Mouse (Mus musculus) lung, adult 18-20 months (tissue): ENCODE data around the gene Myh14.
A peak's percentile ranks its signal among the peaks of the same experiment; 100 is the strongest.

Experiments used
- DNase-seq, 2 experiments: peaks; one replicate each; pipeline ENCODE4 v3.0.0; 2022; ENCODE audit warnings: mixed read lengths in 2 of 2

Myh14 gene

DNA sequence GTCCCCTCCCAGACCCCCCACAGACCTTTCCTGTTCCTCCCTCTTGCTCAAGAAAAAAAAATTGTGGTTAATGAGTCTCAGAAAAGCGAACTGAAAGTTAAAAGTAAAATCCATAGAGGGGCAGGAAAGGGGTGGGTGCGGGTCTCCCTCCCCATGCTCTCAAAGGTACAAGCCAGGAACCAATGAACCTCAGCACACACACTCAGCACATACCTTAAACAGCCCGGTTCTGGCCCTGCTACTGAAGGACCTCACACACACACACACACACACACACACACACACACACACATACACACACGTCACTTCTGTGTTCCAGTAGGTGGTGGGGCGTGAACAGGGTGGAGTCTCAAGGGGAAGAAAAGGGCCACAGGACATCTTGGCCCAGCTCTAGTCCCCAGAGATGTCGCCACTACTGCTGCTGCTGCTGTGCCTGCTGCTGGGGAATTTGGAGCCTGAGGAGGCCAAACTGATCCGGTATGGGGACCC, 98.4 kb downstream of the Myh14 start, which contains the start of gene Napsa:
Gene Napsa, plus strand, starts transcription at position 168 of the 489 bp plus-strand sequence.
- peak; percentile 79 to 81 for DNase-seq

DNA sequence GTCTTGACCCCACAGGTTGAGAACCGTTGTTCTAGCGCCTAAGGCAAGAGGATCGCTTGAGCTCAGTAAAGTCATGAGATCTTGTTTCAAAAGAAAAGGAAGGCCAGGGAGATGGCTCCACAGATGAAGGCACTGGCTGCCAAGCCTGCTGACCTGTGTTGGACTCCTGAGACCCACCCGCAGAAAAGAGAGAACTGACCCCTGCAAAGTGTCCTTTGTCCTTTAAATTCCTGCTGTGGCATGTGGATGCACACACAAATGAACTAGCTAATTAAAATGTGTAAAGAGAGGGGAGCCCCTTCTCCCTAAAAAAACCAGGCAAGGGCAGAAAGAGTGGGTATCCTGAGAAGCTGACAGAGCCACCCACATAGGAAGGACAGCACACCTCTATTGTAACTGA, 98.8 kb downstream of the Myh14 start:
- DNase-seq = no peak

DNA sequence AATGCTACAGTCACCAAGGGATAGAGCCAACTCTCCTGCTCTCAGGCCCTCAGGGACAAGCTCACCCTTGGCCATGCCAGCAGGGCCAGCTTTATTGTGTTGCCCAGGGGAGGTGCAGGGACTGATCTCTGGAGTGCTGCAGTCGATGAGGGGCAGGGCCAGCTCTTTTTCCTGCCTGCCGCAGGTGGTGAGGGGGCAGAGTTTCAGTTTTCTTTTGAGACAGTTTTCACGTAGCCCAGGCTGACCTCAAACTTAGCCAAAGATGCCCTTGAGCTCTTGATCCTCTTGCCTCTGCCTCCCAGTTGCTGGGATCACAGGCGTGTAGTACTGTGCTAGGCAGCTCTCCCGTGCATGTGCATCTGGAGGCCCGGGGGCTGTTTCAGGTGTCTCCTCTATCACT, 99.7 kb downstream of the Myh14 start:
- no peak for DNase-seq

DNA sequence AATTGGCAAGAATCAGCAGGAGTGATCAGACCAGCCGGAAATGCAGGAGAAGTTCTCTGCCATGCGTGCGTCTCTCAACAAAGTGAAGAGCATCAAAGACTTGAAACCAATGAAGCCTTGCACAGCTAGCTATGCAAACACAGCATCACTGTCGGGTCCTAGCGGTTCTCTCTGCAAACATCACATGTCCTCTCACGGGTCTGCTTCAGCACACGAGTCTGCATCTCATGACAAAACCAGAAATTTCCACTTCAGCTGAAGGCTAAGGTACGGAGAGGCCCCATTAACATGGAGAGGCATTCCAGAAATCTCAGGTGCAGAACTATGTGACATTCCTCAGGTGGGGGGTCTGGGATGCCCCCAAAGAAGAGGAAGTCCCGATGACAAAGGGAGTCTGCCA, 101.8 kb downstream of the Myh14 start:
- no peak for DNase-seq

DNA sequence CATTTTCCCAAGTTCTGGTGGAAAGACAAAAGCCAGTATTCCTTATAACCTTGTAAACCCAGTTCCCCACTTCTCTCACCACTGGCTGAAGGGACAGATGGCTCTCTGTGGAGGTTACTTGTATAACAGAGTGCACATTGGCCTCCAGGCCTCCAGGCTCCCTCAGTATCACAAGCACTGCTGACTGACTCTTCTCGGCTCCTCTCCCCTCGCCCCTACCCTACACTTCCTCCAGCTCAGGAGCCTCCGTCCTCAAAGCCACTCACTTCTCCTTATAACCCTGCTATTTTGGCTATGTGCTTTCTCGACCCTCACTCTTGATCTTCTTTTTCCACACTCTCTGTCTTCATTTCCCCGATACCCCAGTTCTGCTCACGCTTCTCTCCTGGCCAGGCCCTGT, 105.2 kb downstream of the Myh14 start:
- DNase-seq = no peak

DNA sequence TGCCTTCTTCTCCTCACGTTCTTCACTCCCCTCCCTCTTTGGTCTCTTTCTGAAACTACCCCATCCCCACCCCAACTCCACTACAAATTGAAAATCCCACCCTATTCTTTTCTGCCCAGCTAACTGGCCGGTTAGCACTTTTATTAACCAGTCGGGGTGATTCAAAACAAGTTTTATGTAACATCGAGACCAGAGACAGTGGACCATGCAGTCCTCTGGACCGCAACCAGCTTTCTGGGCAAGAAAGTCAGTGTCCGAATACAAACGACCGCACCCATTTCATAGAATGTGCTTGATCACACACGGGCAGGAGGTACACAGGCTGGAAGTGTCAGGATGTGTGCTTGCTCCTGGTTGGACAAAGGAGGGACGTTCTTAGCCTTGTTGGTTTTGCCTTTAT, 106.2 kb downstream of the Myh14 start:
- DNase-seq = no peak

DNA sequence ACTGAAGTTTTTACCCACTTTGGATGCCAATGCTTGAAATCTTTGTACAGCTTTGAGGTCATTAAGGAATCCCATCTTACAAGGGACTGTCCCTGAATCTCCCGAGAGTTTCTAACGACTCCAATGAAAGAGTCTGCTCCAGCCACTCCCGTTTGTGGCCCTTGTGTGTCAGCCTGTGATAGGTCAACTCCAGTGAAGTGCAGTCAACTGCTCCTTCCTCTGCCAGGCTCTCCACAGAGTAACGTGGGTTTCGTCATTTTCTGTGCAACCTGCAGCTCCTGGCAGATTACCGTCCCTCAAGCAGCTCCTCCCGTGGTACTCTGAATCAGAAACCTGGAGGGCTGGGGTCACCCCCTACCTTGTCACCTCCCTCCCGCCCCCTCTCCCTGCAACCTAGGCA, 107.4 kb downstream of the Myh14 start:
- peak; percentile 60 to 63 for DNase-seq

DNA sequence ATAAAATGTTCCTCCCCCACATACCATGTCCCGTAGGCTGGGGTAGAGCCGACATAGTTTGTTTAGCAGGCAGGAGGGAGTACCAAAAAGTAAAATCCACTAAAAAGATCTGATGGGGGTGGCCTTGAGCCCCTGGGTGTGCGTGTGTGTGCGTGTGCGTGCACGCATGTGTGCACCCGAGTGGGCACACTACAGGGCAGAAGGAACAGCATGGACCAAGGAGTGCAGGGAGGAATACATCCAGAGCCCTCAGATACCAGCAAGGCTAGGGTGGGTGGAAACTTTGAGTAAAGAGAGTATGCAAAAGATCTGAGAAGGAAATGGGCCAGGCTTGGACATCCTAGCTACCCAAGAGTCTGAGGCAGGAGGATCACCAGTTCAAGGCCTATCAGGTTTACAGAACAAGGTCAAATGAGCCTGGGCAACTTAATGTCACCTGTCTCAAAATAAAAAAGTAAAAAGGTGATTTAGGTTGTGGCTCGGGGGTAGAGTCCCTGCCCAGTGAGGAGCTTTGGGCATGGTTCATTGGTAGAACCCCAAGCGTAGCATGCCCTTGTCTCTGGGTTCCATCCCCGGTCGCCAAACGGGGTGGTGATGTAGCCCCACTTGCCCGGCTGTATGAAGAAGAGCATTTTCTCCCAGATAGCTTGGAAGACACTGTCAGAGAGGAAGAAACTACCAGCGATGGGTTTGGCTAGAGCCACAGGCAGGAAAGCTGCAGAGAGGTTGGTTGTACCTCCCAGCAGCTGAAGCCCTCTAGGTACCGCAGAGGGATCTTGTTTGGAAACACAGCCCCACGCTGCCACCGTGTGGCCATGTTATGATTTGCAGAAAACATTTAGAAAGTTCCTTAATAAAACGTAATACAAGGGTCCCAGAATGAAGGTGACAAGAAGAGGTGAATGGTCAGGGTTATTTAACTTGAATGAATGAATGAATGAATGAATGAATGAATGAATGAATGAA, 109.9 kb downstream of the Myh14 start:
- DNase-seq = peak; percentile 70 to 79

DNA sequence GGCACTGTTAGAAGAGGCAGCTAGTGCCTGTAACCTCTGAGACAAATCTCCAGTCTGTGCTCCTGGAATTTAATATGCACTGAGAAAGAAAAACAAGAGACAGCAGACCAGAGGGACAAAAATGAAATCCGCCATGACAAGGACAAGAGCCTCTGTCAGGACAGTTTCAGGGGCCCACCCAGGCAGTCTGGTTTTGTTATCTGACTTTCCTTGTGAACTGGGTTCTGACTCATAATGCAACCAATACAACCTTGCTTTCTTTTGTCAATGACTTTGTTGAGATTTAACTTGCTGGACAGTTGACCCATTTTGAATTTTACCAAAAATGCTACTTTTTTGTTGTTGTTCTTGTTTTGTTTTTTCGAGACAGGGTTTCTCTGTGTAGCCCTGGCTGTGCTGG, 113.0 kb downstream of the Myh14 start:
- DNase-seq = no peak
